Mouse (Mus musculus) hindbrain, embryonic 13.5 days (tissue): ENCODE data around the gene Mief2. TPM values are rescaled to one million over a fixed set of nuclear protein-coding genes. Genes with fewer than 3 reads are reported as not detected.

Source experiments
- ATAC-seq: fragments of 200-750 bp; cut with Nextera tagmentation; 2 replicates; pipeline ENCODE4 v1.8.0; 2017; ENCODE audit warnings: moderate TSS enrichment; ENCODE audit not compliant: low FRiP score
- H3K27ac ChIP-seq: fragments of 300-500 bp; sonication (generic); 2 replicates; pipeline ENCODE4 v1.5.1; 2015; ENCODE audit warnings: inconsistent platforms, mild to moderate bottlenecking, moderate library complexity
- H3K27me3 ChIP-seq: fragments of 300-500 bp; sonication (generic); 2 replicates; pipeline ENCODE4 v1.6.1; 2015; ENCODE audit warnings: mild to moderate bottlenecking, inconsistent platforms
- H3K36me3 ChIP-seq: fragments of 300-500 bp; sonication (generic); 2 replicates; pipeline ENCODE4 v1.6.1; 2015; ENCODE audit warnings: mild to moderate bottlenecking, inconsistent platforms
- H3K4me1 ChIP-seq: fragments of 300-500 bp; sonication (generic); replicated peaks from 2 replicates; pipeline ENCODE4 v1.6.1; 2015; ENCODE audit warnings: inconsistent platforms
- H3K4me2 ChIP-seq: fragments of 300-500 bp; sonication (generic); 2 replicates; pipeline ENCODE4 v1.6.1; 2015; ENCODE audit warnings: inconsistent platforms, mild to moderate bottlenecking, moderate library complexity
- H3K4me3 ChIP-seq: fragments of 300-500 bp; sonication (generic); 2 replicates; pipeline ENCODE4 v1.5.1; 2015; ENCODE audit warnings: mild to moderate bottlenecking, inconsistent platforms
- H3K9ac ChIP-seq: fragments of 300-500 bp; sonication (generic); 2 replicates; pipeline ENCODE4 v1.6.1; 2015; ENCODE audit warnings: mild to moderate bottlenecking, inconsistent platforms
- H3K9me3 ChIP-seq: fragments of 300-500 bp; sonication (generic); 2 replicates; pipeline ENCODE4 v1.6.1; 2016; ENCODE audit warnings: inconsistent platforms
- WGBS: fragments of 180-500 bp; shearing (Covaris S2); methylation state at CpG from one replicate; pipeline ENCODE4 v1.1.7; 2015; 5-methylcytosine and 5-hydroxymethylcytosine counted together
- microRNA-seq: library from miRNA; unstranded; fragments of <30 nt; microRNA quantifications from one replicate; pipeline ENCODE4, GENCODE M21; 2016
- polyA plus RNA-seq: library from polyadenylated mRNA; unstranded; fragments of >200 nt; fragmentation: Nextera tagmentation; extraction: Ambion mirVana; gene quantifications from 2 replicates; pipeline ENCODE4 v1.2.1, GENCODE M21; 2015

The Mief2 gene
- polyA plus RNA-seq, 1 experiment from 2014 or later, result 21.2 TPM

DNA sequence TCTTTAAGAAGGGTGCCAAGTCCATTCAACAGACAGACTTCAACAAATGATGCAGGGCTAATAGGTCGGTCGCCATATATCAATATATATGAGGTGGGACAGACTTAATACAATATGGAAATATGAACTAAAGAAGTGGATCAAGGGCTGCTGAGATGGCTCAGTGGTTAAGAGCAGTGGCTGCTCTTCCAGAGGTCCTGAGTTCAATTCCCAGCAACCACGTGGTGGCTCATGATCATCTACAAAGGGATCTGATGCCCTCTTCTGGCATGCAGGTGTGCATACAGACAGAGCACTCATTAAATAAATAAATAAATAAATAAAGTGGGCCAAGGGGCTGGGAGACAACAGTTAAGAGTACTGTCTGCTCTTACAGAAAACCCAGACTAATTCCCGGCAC, 44.0 kb downstream of the Mief2 start:
- Histone ChIP-seq H3K4me3 (no peak overlapping the region), H3K4me2 (no peak overlapping the region)
- 81% methylated on average over 4 of the region's 4 CpGs for WGBS

DNA sequence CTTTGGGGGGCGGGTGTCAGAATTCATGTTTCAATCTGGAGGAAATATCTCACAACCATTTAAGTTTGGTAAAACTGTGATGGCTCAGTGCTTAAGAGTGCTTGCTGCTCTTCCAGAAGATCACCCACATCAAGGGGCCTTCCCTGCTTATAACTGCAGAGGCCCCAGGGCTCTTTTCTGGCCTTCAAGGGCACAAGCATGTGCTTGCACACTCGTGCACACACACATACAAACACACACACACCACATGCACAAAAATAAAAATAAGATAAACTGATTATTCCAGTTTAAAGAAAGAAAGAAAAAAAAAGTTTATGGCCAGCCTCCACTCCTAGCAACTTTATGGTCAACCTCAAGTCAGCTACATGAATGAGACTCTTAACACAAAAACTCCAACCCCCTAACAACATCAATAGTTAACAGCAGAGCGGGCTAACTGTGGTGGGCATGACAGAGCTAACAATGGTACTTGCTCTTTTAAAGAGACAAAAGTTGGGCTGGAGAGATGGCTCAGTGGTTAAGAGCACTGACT, 46.0 kb downstream of the Mief2 start:
- Histone ChIP-seq H3K4me2 (no peak overlapping the region), H3K27ac (no peak overlapping the region), H3K36me3 (peaks cover 9% of the 10 kb centered on the region), H3K9ac (peak overlapping the region; percentile 55), H3K27me3 (no peaks in the 10 kb centered on the region), H3K9me3 (no peaks in the 10 kb centered on the region), H3K4me1 (peaks cover 45% of the 10 kb centered on the region), H3K4me3 (no peak overlapping the region)
- ATAC-seq, result no peak
- WGBS, result 79% methylated on average over 3 of the region's 3 CpGs

More for the DNA sequence above, 44.0 kb downstream of the Mief2 start:
- Histone ChIP-seq H3K4me1 (peaks cover 29% of the 10 kb centered on the region), H3K9ac (no peak overlapping the region), H3K36me3 (no peaks in the 10 kb centered on the region), H3K9me3 (no peaks in the 10 kb centered on the region), H3K27me3 (no peaks in the 10 kb centered on the region), H3K27ac (no peak overlapping the region)
- ATAC-seq, result no peak

- WGBS, result 87% methylated on average over 1 of the region's 1 CpGs
- Histone ChIP-seq H3K4me2 (0 out of 2 replicates have a peak overlapping the region, but pooled peaks have one; percentile 86), H3K9ac (0 out of 2 replicates have a peak overlapping the region, but pooled peaks have one; percentile 85), H3K4me1 (peaks cover 51% of the 10 kb centered on the region), H3K4me3 (no peak overlapping the region), H3K9me3 (no peaks in the 10 kb centered on the region), H3K27me3 (no peaks in the 10 kb centered on the region), H3K27ac (no peak overlapping the region), H3K36me3 (peaks cover 15% of the 10 kb centered on the region)
- no peak for ATAC-seq
These were observed 46.6 kb downstream of the Mief2 start for GRCm38 (mm10) chr11:60774841-60775240.

DNA sequence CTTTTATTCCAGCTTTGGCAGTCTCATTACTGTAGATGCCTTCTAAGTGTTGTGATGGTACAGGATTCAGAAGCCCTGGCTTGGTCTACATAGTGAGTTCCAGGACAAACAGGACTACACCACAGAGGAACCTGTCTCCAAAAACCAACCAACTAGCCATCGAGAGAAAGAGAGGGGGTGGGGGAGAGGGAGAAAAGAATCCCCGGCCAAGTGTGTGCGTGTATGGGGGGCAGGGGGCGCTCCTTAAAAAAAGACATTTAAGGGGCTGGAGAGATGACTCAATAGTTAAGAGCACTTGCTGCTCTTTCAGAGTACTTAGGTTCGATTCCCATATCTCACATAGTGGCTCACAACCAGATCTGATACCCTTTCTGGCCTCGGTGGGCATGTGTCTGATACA, 47.4 kb downstream of the Mief2 start:
- Histone ChIP-seq H3K4me2 (peak overlapping the region; percentile 86), H3K4me1 (peaks cover 59% of the 10 kb centered on the region), H3K9me3 (no peaks in the 10 kb centered on the region), H3K36me3 (peaks cover 22% of the 10 kb centered on the region), H3K27ac (no peak overlapping the region), H3K9ac (peak overlapping the region; percentile 85), H3K27me3 (no peaks in the 10 kb centered on the region), H3K4me3 (peak overlapping the region; percentile 81)
- 59% methylated on average over 6 of the region's 6 CpGs for WGBS
- no peak for ATAC-seq

DNA sequence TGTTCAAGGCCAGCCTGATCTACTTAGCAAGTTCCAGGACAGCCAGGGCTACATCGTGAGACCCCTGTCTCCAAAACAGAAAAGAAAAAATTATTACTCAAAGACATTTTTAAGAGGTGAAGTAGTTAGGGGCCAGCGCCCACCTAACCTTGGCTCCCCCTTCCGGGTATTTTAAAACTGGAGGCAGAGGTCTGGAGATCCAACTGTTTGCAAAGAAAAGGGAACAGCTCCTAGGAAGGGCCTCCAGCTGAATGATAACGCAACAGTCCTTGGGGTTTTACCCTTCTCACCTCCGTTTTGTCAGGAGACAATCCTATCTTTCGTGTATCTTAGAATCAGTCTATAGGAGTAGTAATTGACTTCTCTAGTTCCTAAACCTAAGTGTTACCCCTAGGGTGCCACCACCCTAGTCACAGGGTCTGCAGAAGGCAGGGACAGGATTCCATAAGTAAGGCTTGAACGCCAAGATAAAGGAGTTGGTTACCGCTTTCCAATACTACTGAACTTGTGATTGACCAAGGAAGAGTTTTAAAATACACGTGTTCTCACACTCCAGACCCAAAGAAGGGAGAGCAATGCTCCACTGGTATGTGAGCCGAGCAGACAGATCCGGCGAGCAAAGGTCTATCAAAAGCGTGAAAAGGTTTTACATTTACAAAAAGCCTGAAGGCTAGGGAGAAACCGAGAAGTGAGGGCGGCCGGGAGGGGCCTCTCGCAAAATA, 48.1 kb downstream of the Mief2 start:
- peaks cover 65% of the 10 kb centered on the region for H3K4me1 ChIP-seq
- peak overlapping the region; percentile 81 for H3K4me3 ChIP-seq
- H3K36me3 ChIP-seq, result peaks cover 22% of the 10 kb centered on the region
- no peak for ATAC-seq
- H3K9ac ChIP-seq, result peak overlapping the region; percentile 85
- peak overlapping the region; percentile 86 for H3K4me2 ChIP-seq
- no peaks in the 10 kb centered on the region for H3K27me3 ChIP-seq
- no peaks in the 10 kb centered on the region for H3K9me3 ChIP-seq
- 7% methylated on average over 17 of the region's 17 CpGs for WGBS
- H3K27ac ChIP-seq, result peak overlapping the region; percentile 82; the same call in 1 of the 2 replicates

DNA sequence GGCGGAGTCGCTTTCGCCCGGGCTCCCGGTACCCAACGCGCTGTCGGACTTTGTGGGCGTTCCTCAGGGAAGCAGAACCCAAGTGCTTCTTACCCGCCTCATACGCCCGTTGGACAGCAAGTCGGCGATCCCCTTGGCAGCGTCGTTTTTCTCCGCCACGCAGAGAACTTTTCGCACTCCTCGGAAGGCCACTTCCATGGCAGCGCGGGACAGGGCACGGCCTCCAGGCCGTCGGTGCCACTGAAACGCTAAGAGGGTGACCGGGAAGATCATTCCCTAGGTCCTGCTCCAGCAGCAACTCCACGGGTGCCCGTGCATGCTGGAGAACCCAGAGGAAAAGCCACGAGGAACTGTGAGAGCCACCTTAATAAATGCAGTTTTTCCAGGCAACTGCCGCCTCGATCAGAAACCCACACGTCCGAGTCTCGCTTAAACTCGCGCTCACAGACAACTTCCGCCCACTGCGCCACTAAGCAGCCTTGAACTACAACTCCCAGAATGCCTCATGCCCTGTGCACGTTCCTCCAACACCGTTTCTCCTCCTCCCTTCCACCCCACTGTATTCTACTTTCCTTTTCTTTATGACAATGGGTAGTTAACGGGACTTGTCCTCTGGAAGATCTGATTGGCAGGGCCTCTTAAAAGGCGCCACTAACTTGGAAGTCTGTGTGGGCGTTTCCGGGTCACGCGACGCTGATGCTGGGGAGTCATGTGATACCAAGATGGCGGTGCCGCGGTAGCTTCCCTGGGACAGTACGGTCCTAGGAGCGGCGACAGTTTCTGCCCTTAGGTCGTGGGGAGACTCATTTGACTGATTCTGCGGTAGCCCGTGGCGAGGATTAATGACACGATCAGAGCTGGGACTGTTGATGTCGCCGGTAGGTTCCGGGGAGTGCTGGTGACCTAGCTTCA, 48.9 kb downstream of the Mief2 start, which contains the start of the genes Top3a and Smcr8:
TSS of gene Top3a (minus strand) at position 537 of the 912 bp plus-strand sequence.
TSS of gene Smcr8 (plus strand) at position 696 of the 912 bp plus-strand sequence.
- Histone ChIP-seq H3K9me3 (no peaks in the 10 kb centered on the region), H3K9ac (peak within 1 kb of the TSS; percentile 85), H3K4me1 (peaks cover 74% of the 10 kb centered on the region), H3K4me3 (peak within 1 kb of the TSS; percentile 81), H3K4me2 (peak within 1 kb of the TSS; percentile 86), H3K27me3 (no peaks in the 10 kb centered on the region), H3K27ac (peak within 1 kb of the TSS; percentile 82), H3K36me3 (peaks cover 22% of the 10 kb centered on the region)
- peak; percentile 100 for ATAC-seq
- WGBS, result under 1% methylated on average over 62 of the region's 62 CpGs

DNA sequence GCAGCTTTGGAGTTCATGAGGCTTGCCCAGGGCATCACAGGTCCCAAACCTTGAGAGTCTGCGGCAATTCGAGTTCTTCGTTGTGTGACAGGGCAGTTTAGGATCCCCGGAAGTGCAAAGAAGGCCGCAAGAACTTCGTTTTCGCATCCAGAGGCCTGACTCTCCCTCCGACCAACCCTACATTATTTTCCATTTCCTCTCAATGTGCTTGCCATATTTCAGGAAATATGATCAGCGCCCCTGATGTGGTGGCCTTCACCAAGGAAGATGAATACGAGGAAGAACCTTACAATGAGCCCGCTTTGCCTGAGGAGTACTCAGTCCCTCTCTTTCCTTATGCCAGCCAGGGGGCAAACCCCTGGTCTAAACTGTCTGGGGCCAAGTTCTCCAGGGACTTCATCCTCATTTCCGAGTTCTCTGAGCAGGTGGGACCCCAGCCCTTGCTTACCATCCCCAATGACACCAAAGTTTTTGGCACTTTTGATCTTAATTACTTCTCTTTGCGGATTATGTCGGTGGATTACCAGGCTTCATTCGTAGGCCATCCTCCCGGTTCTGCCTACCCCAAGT, 49.7 kb downstream of the Mief2 start:
- no peak for ATAC-seq
- H3K27ac ChIP-seq, result peak overlapping the region; percentile 82
- peak overlapping the region; percentile 81 for H3K9ac ChIP-seq
- H3K4me3 ChIP-seq, result peak overlapping the region; percentile 81
- H3K4me2 ChIP-seq, result peak overlapping the region; percentile 86
- 27% methylated on average over 16 of the region's 16 CpGs for WGBS
- peaks cover 82% of the 10 kb centered on the region for H3K4me1 ChIP-seq
- no peaks in the 10 kb centered on the region for H3K9me3 ChIP-seq
- H3K36me3 ChIP-seq, result peaks cover 24% of the 10 kb centered on the region
- no peaks in the 10 kb centered on the region for H3K27me3 ChIP-seq

GRCm38 (mm10) chr11:60779673-60780189, 51.5 kb downstream of the Mief2 start:
- ATAC-seq, result no peak
- H3K9me3 ChIP-seq, result no peaks in the 10 kb centered on the region
- no peaks in the 10 kb centered on the region for H3K27me3 ChIP-seq
- peak overlapping the region; percentile 86 for H3K4me2 ChIP-seq
- H3K4me1 ChIP-seq, result peaks cover 74% of the 10 kb centered on the region
- peak overlapping the region; percentile 27 for H3K4me3 ChIP-seq
- H3K36me3 ChIP-seq, result peaks cover 38% of the 10 kb centered on the region
- H3K9ac ChIP-seq, result peak overlapping the region; percentile 61
- H3K27ac ChIP-seq, result no peak overlapping the region
- 92% methylated on average over 10 of the region's 10 CpGs for WGBS

Small RNA genes within 50 kb of the gene (microRNA-seq; reads per million reads assigned to microRNA genes)
- not detected for gene Mir5100

Other genes with a start within 250 kb of the Mief2 start
- 23.5 and 24.9 TPM in 2 replicates for gene Alkbh5, start 192.0 kb upstream of the Mief2 start, polyA plus RNA-seq
- gene Llgl1, start 28.7 kb upstream of the Mief2 start, polyA plus RNA-seq, result 61.0 and 61.2 TPM in 2 replicates
- 64.7 and 68.2 TPM in 2 replicates for gene Flii, start 1.1 kb upstream of the Mief2 start, polyA plus RNA-seq
- gene Top3a, start 49.0 kb downstream of the Mief2 start, polyA plus RNA-seq, result 10.3 and 10.4 TPM in 2 replicates
- gene Smcr8, start 49.1 kb downstream of the Mief2 start, polyA plus RNA-seq, result 5.9 and 6.5 TPM in 2 replicates
- gene Shmt1, start 83.3 kb downstream of the Mief2 start, polyA plus RNA-seq, result 7.9 and 12.2 TPM in 2 replicates
- gene Dhrs7b, start 102.2 kb downstream of the Mief2 start, polyA plus RNA-seq, result 30.7 and 33.3 TPM in 2 replicates
- gene Tmem11, start 150.9 kb downstream of the Mief2 start, polyA plus RNA-seq, result 54.9 and 55.3 TPM in 2 replicates
- gene Natd1, start 186.4 kb downstream of the Mief2 start, polyA plus RNA-seq, result 36.1 and 36.8 TPM in 2 replicates
- 30.0 and 30.4 TPM in 2 replicates for gene Map2k3, start 203.6 kb downstream of the Mief2 start, polyA plus RNA-seq